Mouse (Mus musculus) retina, embryonic 14.5 days (tissue): ENCODE data around the gene Lsm14a.

Experiments
- DNase-seq: peaks from one replicate; pipeline ENCODE4 v3.0.0-alpha.2; 2015; ENCODE audit warnings: low spot score

The Lsm14a gene

DNA sequence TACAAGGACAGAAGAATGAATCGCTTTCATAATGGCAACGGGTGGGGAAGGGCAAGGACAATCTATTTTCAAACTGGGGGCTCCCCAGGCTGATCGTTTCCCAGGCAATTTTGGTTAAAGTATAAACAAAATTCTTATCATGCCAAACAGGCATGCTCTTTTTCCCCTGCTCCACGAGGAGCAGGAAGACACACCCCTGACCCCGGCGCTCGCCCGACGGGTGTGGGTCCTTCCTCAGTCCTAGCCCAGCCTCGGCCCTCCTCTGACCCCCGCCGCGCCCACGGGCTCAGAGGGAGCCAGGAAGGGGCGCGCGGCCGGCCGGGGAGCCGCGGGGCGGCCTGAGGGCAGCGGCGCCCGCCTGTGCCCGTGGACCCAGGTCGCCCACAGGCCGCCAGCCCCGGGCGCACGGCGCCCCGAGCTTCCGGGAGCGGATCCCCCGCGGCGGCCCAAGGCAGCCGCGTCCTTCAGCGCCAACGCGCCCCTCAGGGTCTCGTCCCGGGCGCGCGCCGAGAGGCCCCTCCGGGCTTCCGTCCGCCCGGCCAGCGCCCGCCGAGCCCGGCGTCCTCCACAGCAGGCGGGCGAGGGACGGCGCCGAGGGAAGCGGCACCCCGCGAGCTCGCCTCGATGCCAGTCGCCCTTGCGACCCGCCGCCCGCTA lies 80.2 kb downstream of the Lsm14a start:
- DNase-seq: no peak

DNA sequence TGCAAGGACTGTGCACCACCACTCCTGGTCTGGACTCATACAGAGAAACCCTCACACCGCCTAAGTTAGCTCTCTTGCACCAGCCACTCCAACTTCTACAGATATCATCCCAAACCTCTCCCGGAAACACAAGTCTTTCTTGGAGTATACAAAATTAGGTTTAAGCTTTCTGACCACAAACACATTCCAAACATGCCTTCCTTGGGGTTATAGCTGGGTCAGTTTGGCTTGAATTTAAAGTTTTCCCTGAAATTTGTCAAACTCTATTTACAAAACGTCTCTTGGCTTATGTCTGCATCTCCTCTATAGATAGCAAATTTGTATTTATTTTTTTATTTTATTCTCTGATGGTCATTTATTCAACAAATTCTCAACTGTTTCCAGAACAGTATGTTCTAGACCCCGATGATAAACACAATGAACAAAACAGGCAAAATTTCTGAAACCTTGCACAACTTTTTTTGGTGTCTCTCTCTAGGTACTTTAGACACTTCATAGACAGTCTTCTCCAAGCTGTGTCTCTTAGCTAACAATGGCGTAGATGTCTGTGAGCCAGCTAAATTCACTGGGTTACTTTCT lies 83.8 kb downstream of the Lsm14a start:
- DNase-seq: no peak

GRCm38 (mm10) chr7:34308586-34308985 lies 84.5 kb downstream of the Lsm14a start:
- DNase-seq: no peak

- no peak for DNase-seq
Observed at GRCm38 (mm10) chr7:34305454-34305853, 87.7 kb downstream of the Lsm14a start.

- no peak for DNase-seq
Observed at GRCm38 (mm10) chr7:34302651-34303050, 90.5 kb downstream of the Lsm14a start.

DNA sequence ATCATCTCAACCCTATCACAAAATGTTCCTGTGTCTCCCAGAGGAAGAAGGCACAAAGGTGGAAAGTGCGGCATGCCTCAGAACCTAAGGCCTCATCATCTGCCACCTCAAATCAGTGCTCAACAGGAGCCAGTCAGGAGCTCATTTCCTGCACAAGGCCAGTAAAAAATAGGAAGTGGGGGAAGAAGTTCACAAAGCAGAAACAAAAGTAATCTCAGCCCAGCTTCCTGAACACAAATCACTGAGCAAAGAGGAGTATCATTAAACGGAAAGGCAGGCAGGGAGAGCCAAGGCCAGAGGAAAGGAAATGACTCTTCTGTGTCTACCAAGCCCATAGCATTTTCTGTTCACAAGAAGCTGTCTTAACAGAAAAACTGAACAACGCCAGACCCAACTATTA lies 91.2 kb downstream of the Lsm14a start:
- DNase-seq: no peak

DNA sequence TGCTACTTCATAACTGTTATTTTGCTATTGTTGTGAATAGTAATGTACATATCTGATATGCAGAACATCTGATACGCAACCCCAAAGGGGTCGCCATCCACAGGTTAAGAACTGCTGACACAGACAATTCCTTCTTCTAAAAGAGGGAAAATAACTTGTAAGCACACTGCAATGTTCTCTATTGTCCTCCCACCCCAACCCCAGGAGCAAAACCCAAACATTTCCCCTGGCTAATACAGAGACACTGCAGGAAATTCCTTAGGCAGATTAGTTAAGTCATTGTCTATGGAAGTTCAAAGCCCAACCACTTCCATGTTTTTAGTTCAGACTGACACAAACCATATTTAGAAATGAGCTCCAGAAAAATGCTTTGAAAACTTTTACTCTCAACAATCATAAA lies 94.3 kb downstream of the Lsm14a start:
- no peak for DNase-seq

DNA sequence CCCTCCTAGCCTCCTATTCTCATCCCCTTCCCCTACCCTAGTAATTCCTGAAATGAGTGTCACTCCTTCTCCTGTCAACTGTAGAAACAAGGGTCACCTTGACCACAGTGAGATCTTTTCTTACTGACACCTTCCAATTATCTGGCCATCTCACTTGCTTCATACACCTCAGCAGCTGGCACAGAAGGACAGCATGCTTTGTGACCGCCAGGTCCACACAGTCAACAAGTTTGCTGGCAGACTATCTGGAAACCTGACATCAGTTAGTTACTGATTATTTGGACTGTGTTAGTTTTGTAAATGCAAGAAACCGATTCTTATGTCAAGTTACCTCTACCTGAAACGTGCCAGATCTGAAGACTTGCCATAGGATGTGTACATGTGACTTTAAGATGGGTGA lies 97.0 kb downstream of the Lsm14a start:
- DNase-seq: no peak
